Mouse (Mus musculus): ENCODE data around the gene Art3.

Art3 gene

GRCm38 (mm10) chr5:92331635-92332338 is at the start of gene Art3:
TSS of gene Art3 (plus strand) at chr5:92331827.
- in situ Hi-C loops (cut with MboI, MseI): no loop called here

GRCm38 (mm10) chr5:92282571-92282970 is 49.1 kb upstream of the Art3 start:
- in situ Hi-C loops (cut with MboI, MseI): no loop called here

DNA sequence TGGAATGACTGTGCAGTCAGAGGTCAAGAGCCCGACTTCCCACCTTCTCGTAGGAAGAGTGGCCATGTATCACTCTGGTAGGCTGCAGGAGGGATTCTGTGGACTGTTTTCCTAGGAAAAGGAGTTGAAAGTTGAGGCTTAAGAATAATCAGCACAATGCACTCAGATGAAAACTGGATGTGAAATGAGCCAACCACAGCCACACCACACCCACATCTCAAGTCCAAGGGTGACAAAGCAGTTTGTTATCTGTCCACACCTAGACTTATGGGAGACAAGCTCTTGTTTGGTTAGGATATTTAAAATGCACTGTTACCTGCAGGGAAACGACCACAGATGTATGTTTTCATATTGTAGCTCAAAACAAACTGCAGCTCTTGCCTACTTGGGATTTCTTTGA is 48.5 kb upstream of the Art3 start:
- in situ Hi-C loops (cut with MboI, MseI): no loop called here

DNA sequence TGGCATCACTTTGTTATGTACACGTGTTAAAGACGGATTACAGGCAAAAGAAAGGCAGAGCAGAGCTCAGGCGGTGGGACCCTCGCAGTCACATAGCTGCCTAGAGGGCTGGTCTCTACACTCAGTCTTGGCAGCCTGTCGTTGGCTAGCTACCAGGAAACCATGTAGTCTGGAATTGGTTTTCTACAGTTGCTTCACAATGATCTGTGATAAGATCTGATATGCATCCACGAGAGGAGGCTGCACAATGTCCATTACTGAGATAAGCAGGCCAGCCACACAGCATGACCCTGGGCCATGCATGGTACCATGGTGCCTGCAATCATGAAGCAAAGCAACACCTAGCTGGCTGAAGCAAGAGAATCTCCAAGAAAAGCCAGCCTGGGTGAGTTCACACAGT is 43.8 kb upstream of the Art3 start:
- in situ Hi-C loops (cut with MboI, MseI): loop anchor here (5.0 kb wide), 1 partner anchor 91 kb away; no protein-coding TSS in a partner anchor

- in situ Hi-C loops (cut with MboI, MseI): no loop called here
These were observed 39.8 kb upstream of the Art3 start for GRCm38 (mm10) chr5:92291652-92292414.

GRCm38 (mm10) chr5:92294525-92294924 is 37.1 kb upstream of the Art3 start:
- in situ Hi-C loops (cut with MboI, MseI): no loop called here

DNA sequence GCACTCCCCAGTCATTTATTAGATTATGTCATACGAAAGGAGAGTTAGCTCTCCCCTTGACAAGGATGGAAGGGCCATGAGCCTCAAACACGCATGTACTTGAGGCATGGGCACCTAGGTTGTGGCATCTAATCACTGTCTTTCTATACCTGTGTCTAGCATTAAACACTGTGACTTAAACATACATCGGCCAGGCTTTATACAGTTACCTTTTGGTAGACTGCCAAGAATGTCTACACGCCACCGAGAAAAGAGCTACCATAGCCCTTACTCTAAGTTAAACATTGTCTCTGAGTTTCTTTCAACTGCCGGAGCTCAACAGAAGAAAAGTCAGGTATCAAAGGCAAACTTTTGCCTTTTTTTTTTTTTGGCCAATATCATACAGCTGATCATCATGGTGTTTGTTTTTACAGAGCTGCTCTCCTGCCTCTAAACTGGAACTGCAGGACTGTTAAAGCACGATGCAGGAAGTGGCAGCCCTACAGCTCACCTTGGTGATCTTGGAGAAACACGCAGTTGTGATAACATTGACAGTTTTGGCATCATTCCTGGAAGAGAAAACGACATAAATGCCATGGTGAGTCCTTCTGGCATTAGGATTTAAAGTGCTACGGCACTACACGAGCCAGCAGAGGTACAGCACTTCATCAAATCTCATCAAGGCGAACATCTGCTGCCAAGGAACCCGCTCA is 29.3 kb upstream of the Art3 start:
- in situ Hi-C loops (cut with MboI, MseI): no loop called here

GRCm38 (mm10) chr5:92304291-92304690 is 27.3 kb upstream of the Art3 start:
- in situ Hi-C loops (cut with MboI, MseI): no loop called here

GRCm38 (mm10) chr5:92309681-92310511 is 21.7 kb upstream of the Art3 start, which contains the start of gene Sdad1:
TSS of gene Sdad1 (minus strand) at chr5:92310479.
- in situ Hi-C loops (cut with MboI, MseI): loop anchor here (5.0 kb wide), 1 partner anchor 72 kb away; no protein-coding TSS in a partner anchor

DNA sequence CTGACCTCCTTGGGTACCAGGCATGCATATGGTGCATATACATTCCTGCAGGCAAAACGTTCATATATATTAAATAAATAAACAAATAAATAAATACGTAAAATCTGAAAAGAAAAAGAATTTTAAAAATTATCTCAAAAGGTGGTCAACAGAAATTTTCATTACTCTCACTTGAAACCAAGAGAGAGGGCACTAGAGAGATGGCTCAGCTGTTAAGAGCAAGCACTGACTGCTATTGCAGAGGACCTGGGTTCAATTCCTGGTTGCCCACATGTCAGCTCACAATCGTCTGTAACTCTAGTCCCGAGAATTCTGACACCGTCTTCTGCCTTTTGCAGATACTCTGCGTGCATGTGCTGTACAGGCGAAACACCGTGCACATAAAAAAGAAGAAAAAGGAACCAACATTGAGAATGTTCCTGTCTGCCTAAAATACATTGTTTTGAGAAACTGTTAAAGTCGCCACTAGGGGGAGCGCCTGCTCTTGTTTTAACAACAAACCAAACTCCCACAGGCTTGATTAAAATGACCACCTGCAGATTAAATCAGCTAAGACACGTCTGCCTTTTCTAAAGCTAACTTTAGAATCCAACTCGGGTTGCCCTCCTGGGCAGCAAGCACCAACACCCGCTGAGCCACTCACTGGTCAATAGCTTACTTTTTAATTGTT is 19.4 kb upstream of the Art3 start:
- in situ Hi-C loops (cut with MboI, MseI): loop anchor here (5.0 kb wide), 1 partner anchor 70 kb away; no protein-coding TSS in a partner anchor

- in situ Hi-C loops (cut with MboI, MseI): loop anchor here (5.0 kb wide), 1 partner anchor 69 kb away; no protein-coding TSS in a partner anchor
These were observed 17.9 kb upstream of the Art3 start for GRCm38 (mm10) chr5:92313776-92314175.

GRCm38 (mm10) chr5:92318119-92318518 is 13.5 kb upstream of the Art3 start:
- in situ Hi-C loops (cut with MboI, MseI): no loop called here

- in situ Hi-C loops (cut with MboI, MseI): no loop called here
These were observed 13.0 kb upstream of the Art3 start for GRCm38 (mm10) chr5:92318596-92318995.

DNA sequence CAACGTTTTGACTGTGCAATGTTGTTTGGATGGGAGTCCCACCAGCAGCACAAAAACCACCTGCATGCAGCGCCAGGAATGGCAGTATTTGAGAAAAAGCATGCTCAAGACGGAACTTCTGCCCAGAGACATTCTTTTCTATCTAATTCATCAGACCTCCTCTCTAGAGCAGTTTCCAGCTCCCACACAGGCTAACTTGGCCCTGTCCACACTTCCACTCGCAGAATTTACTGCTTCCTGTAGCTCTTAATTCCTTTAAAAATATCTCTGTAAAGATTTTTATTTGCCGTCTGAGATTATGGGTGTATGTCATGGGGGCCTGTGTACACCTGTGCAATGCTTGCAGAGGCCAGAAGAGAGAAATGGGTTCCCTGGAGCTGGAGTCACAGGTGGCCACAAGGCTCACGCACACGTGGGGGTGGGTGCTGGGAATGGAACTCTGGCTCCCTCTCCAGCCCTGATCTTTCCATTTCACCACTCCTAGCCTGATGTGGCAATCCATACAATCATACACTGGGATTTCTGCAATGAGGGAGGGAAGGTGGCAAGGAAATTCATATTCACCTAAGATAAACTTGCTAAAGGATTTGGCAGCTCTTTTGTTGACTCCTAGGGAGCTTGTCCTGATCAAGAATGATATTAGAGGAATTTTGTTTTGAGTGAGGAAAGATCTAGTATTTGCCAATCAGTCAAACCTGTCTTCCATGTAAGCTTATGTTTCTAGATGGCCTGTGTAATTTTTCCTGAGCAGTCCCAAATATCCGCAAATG is 9.8 kb upstream of the Art3 start:
- in situ Hi-C loops (cut with MboI, MseI): no loop called here

GRCm38 (mm10) chr5:92322612-92323011 is 9.0 kb upstream of the Art3 start:
- in situ Hi-C loops (cut with MboI, MseI): no loop called here

- in situ Hi-C loops (cut with MboI, MseI): no loop called here
These were observed 8.4 kb upstream of the Art3 start for GRCm38 (mm10) chr5:92323264-92323663.

- in situ Hi-C loops (cut with MboI, MseI): no loop called here
These were observed 4.3 kb upstream of the Art3 start for GRCm38 (mm10) chr5:92327367-92327766.

GRCm38 (mm10) chr5:92327929-92328328 is 3.7 kb upstream of the Art3 start, which contains the start of gene Cxcl9:
TSS of gene Cxcl9 (minus strand) at chr5:92328079.
- in situ Hi-C loops (cut with MboI, MseI): no loop called here

DNA sequence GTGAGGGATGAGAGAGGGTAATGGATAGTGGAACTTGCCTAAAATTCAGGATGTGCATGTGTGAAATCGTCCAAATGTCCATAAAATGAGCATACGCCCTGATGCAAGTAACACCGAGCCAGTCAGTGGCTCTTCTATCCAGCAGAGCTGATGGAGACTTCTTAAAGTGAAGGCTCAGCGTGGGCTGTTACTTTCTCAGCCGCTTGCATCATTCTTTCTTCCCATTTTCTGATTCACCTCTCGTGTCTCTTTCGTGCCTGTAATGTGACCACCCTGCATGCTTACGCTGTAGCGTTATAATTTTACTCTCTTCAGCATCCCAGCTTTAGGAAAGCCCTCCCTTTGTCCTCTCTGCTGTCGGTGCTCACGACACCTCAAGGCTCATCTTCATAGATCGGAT is 505 bp upstream of the Art3 start:
- in situ Hi-C loops (cut with MboI, MseI): no loop called here

- in situ Hi-C loops (cut with MboI, MseI): no loop called here
These were observed 773 bp downstream of the Art3 start for GRCm38 (mm10) chr5:92332359-92332840.
